Mouse (Mus musculus) forebrain, embryonic 11.5 days (tissue): ENCODE results near the gene Snx9. TPM values are rescaled to one million over a fixed set of nuclear protein-coding genes. Genes with fewer than 3 reads are reported as not detected.

Source experiments
- ATAC-seq: fragments of 200-750 bp; cut with Nextera tagmentation; replicated peaks from 2 replicates; pipeline ENCODE4 v1.8.0; 2017; ENCODE audit warnings: moderate TSS enrichment; ENCODE audit not compliant: low FRiP score
- DNase-seq: peaks from one replicate; pipeline ENCODE4 v3.0.0-alpha.2; 2017; ENCODE audit warnings: low spot score
- H3K27ac ChIP-seq: fragments of 300-500 bp; sonication (generic); 2 replicates; pipeline ENCODE4 v1.5.1; 2014; ENCODE audit warnings: low read depth, low read length
- H3K27me3 ChIP-seq: fragments of 300-500 bp; sonication (generic); 2 replicates; pipeline ENCODE4 v1.6.1; 2014; ENCODE audit warnings: mild to moderate bottlenecking, low read length, mixed read lengths; ENCODE audit not compliant: control insufficient read depth, insufficient read depth
- H3K36me3 ChIP-seq: fragments of 300-500 bp; sonication (generic); 2 replicates; pipeline ENCODE4 v1.6.1; 2014; ENCODE audit warnings: mild to moderate bottlenecking, low read length, moderate library complexity, mixed read lengths; ENCODE audit not compliant: control insufficient read depth, insufficient read depth
- H3K4me1 ChIP-seq: fragments of 300-500 bp; sonication (generic); replicated peaks from 2 replicates; pipeline ENCODE4 v1.6.1; 2014; ENCODE audit warnings: low read length, mixed read lengths; ENCODE audit not compliant: control insufficient read depth, insufficient read depth
- H3K4me2 ChIP-seq: fragments of 300-500 bp; sonication (generic); 2 replicates; pipeline ENCODE4 v1.6.1; 2014; ENCODE audit warnings: low read depth, mild to moderate bottlenecking, low read length, moderate library complexity, mixed read lengths; ENCODE audit not compliant: severe bottlenecking
- H3K4me3 ChIP-seq: fragments of 300-500 bp; sonication (generic); 2 replicates; pipeline ENCODE4 v1.5.1; 2014; ENCODE audit warnings: low read depth, low read length
- H3K9ac ChIP-seq: fragments of 300-500 bp; sonication (generic); 2 replicates; pipeline ENCODE4 v1.6.1; 2014; ENCODE audit warnings: low read length
- H3K9me3 ChIP-seq: fragments of 300-500 bp; sonication (generic); 2 replicates; pipeline ENCODE4 v1.6.1; 2016; ENCODE audit warnings: low read length, mixed read lengths; ENCODE audit not compliant: control insufficient read depth
- WGBS: fragments of 180-500 bp; shearing (Covaris S2); extraction: QIAGEN DNeasy Blood & Tissue Kit; methylation state at CpG from one replicate; pipeline ENCODE4 v1.1.7; 2014; 5-methylcytosine and 5-hydroxymethylcytosine counted together
- polyA plus RNA-seq: library from polyadenylated mRNA; unstranded; fragments of >200 nt; fragmentation: Nextera tagmentation; extraction: Ambion mirVana; gene quantifications from 2 replicates; pipeline ENCODE4 v1.2.1, GENCODE M21; 2014

Snx9 gene
- polyA plus RNA-seq, 1 experiment from 2014 or later, result 19.0 TPM

DNA sequence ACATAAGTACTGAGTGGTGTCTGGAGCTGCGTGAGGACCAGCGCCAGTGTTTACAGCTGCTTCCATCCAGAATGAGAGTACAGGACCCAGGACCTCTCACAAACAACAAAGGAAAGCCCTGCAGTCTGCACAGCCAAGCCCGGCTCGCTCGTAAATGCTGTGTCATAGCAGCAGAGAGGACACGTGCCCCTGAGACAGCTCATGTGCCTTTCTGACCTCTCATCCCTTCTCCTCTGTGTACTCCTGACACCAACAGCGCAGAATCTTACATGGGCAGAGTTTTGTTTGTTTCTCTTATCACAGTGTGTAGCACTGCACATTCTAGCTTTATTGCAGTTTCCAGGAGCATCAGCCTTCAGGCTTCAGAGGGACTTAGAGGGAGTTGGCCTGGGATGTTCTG is 85.6 kb downstream of the Snx9 start:
- H3K36me3 ChIP-seq, result no peaks in the 10 kb centered on the region
- no peak overlapping the region for H3K4me3 ChIP-seq
- H3K4me2 ChIP-seq, result no peak overlapping the region
- no peaks in the 10 kb centered on the region for H3K9me3 ChIP-seq
- H3K9ac ChIP-seq, result no peak overlapping the region
- ATAC-seq, result no peak
- H3K27ac ChIP-seq, result no peak overlapping the region
- no peaks in the 10 kb centered on the region for H3K27me3 ChIP-seq
- DNase-seq, result no peak
- 91% methylated on average over 7 of the region's 7 CpGs for WGBS
- H3K4me1 ChIP-seq, result no peaks in the 10 kb centered on the region

DNA sequence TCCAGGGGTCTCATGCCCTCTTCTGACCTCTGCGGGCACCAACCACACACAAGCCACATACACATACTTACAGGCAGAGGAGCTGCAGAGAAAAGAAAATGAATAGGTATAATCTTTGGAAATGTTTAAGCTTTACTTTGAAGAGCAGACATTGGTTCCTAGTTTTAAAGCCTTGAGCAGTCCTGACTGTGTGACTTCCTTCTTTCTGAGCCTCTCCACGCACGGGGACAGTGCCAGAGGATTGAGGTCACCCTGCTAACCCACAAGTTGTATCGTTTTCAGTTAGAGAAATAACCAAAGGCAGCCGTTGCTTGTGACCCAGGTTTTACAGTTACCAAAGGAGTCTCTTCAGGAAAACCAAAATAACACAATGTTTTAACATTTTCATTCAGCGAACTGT is 87.9 kb downstream of the Snx9 start:
- DNase-seq, result no peak
- Histone ChIP-seq H3K36me3 (no peaks in the 10 kb centered on the region), H3K9ac (no peak overlapping the region), H3K4me1 (no peaks in the 10 kb centered on the region), H3K27ac (no peak overlapping the region), H3K27me3 (no peaks in the 10 kb centered on the region), H3K9me3 (no peaks in the 10 kb centered on the region), H3K4me2 (no peak overlapping the region), H3K4me3 (no peak overlapping the region)
- WGBS, result 92% methylated on average over 6 of the region's 6 CpGs
- no peak for ATAC-seq

GRCm38 (mm10) chr17:5932161-5932560 is 91.0 kb downstream of the Snx9 start:
- ATAC-seq, result no peak
- H3K4me2 ChIP-seq, result no peak overlapping the region
- H3K27me3 ChIP-seq, result no peaks in the 10 kb centered on the region
- no peak overlapping the region for H3K27ac ChIP-seq
- H3K4me3 ChIP-seq, result no peak overlapping the region
- 77% methylated on average over 5 of the region's 5 CpGs for WGBS
- no peaks in the 10 kb centered on the region for H3K36me3 ChIP-seq
- no peak overlapping the region for H3K9ac ChIP-seq
- H3K9me3 ChIP-seq, result no peaks in the 10 kb centered on the region
- DNase-seq, result peak; percentile 35
- H3K4me1 ChIP-seq, result peaks cover 10% of the 10 kb centered on the region; the same call in 1 of the 2 replicates

DNA sequence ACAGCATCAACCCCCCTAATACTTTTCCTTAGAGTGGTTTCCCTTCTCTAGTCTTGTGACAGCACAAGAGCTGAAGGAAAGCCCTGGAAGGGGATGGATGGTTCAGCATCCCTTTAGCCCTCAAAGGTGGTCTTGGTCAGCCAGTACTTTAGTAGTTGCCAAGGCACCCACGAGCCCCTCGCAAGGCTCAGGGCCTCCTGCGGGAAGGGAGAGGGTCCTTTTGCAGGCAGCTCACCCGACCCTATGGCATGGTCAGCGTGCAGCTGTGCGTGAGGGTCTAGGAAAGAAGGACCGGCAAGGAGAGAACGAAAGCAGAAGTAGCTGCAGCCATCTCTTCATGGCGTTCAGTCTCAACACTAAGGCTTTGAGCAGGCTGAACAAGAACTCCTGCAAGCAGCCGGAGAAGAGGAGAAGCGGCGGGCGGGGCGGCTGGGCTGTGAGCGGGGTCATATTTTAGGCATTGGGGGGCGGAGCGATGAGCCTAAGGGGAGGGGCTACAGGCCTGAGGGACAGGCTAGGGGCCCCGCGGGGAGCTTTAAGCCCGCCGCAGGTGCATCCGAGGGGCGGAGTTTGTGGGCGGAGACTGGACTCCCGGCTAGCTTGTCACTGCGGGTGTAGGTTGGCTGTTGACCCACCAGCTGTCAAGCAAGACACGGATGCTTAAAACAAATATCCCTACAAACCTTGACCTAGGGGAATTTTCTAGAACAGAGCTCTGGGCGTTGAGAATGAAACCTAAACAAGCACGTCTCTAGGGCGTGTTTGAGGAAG is 93.6 kb downstream of the Snx9 start:
- Histone ChIP-seq H3K4me2 (peak overlapping the region; percentile 63), H3K36me3 (no peaks in the 10 kb centered on the region), H3K27ac (no peak overlapping the region), H3K9ac (peak overlapping the region; percentile 49; the same call in 1 of the 2 replicates), H3K4me3 (peak overlapping the region; percentile 28), H3K9me3 (no peaks in the 10 kb centered on the region), H3K4me1 (peaks cover 10% of the 10 kb centered on the region; the same call in 1 of the 2 replicates), H3K27me3 (peaks cover 4% of the 10 kb centered on the region)
- DNase-seq (peak; percentile 91), ATAC-seq (peak; percentile 86)
- 2% methylated on average over 30 of the region's 30 CpGs for WGBS

DNA sequence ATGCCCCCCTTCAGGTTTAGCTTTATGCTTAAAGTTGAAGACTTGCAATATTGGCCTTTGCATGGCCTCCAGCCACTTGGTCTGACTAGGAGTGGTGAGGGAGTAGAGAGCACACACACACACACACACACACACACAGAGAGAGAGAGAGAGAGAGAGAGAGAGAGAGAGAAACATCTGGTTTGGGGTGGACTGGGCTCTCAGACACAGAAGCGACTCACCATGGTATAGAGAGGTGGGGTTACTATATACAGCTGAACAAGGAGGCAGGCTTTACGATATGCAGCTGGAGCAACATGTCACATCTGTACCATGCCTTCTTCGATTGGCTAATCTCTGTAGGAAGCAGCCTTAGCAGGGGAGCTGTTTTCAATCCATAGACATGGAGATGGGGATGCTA is 94.6 kb downstream of the Snx9 start:
- Histone ChIP-seq H3K4me2 (no peak overlapping the region), H3K9ac (no peak overlapping the region), H3K9me3 (no peaks in the 10 kb centered on the region), H3K4me1 (peaks cover 10% of the 10 kb centered on the region; the same call in 1 of the 2 replicates), H3K36me3 (no peaks in the 10 kb centered on the region), H3K4me3 (no peak overlapping the region), H3K27ac (no peak overlapping the region), H3K27me3 (peaks cover 8% of the 10 kb centered on the region)
- DNase-seq (peak; percentile 30), ATAC-seq (no peak)
- 67% methylated on average over 3 of the region's 3 CpGs for WGBS

GRCm38 (mm10) chr17:5936276-5936675 is 95.1 kb downstream of the Snx9 start:
- ATAC-seq (no peak), DNase-seq (peak; percentile 26)
- Histone ChIP-seq H3K4me1 (peaks cover 10% of the 10 kb centered on the region; the same call in 1 of the 2 replicates), H3K27ac (no peak overlapping the region), H3K9ac (no peak overlapping the region), H3K36me3 (no peaks in the 10 kb centered on the region), H3K4me3 (no peak overlapping the region), H3K4me2 (no peak overlapping the region), H3K9me3 (no peaks in the 10 kb centered on the region), H3K27me3 (peaks cover 8% of the 10 kb centered on the region)
- WGBS, result 50% methylated on average over 14 of the region's 14 CpGs

GRCm38 (mm10) chr17:5937441-5937840 is 96.3 kb downstream of the Snx9 start:
- Histone ChIP-seq H3K4me2 (no peak overlapping the region), H3K27ac (no peak overlapping the region), H3K27me3 (peaks cover 18% of the 10 kb centered on the region), H3K4me3 (no peak overlapping the region), H3K36me3 (no peaks in the 10 kb centered on the region), H3K9me3 (no peaks in the 10 kb centered on the region), H3K4me1 (peaks cover 10% of the 10 kb centered on the region; the same call in 1 of the 2 replicates), H3K9ac (no peak overlapping the region)
- ATAC-seq (no peak), DNase-seq (peak; percentile 33)
- WGBS, result 77% methylated on average over 2 of the region's 2 CpGs

DNA sequence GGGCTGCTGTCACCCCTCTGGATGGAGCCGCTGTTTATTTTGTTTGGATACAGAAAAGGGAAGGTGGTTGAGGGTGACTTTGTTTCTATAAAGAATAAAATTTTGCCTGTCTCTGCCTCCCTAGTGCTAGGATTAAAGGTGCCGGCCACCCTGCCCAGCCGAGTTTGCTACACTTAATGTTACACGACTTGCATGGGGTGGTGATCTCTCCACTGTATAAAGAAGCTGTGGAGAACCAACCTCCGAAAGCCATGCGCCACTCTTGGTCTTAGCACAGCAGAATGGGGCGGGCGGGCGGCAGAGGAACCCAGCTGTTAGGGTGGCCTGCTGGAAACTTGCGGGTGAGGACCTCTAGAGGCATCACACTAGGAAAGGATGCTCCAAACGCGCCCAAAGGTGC is 98.7 kb downstream of the Snx9 start:
- ATAC-seq (no peak), DNase-seq (peak; percentile 47)
- Histone ChIP-seq H3K4me3 (no peak overlapping the region), H3K9me3 (no peaks in the 10 kb centered on the region), H3K36me3 (no peaks in the 10 kb centered on the region), H3K9ac (no peak overlapping the region), H3K4me1 (peaks cover 6% of the 10 kb centered on the region; the same call in 1 of the 2 replicates), H3K27me3 (peaks cover 18% of the 10 kb centered on the region), H3K27ac (no peak overlapping the region), H3K4me2 (no peak overlapping the region)
- 58% methylated on average over 12 of the region's 12 CpGs for WGBS

GRCm38 (mm10) chr17:5940792-5941191 is 99.7 kb downstream of the Snx9 start:
- Histone ChIP-seq H3K27ac (no peak overlapping the region), H3K4me1 (no peaks in the 10 kb centered on the region; the same call in 1 of the 2 replicates), H3K36me3 (no peaks in the 10 kb centered on the region), H3K9me3 (no peaks in the 10 kb centered on the region), H3K4me2 (peak overlapping the region; percentile 70), H3K4me3 (peak overlapping the region; percentile 38), H3K9ac (no peak overlapping the region), H3K27me3 (peaks cover 18% of the 10 kb centered on the region)
- peak; percentile 85 for ATAC-seq
- WGBS, result 0% methylated on average over 26 of the region's 38 CpGs
- peak; percentile 90 for DNase-seq
